ENCODE assay signal across 9 mouse cellular contexts in genomic region chrX:169969337-169969736, GRCm38 (mm10).
"Had no signal": no experiment of that assay in that cellular context is flagged by ENCODE, and none has a peak within 500 bp of the region (broad histone marks: within the 10 kb centered on the region; RNA-seq: fewer than 3 reads in every experiment).

No protein-coding gene starts in this region.

- H3K27ac ChIP-seq: left cerebral cortex, adult 2 months; liver, embryonic 13.5 days had no signal

- H3K27me3 ChIP-seq: liver, embryonic 13.5 days had no signal

- H3K4me1 ChIP-seq: liver, embryonic 13.5 days had no signal

- H3K4me2 ChIP-seq: liver, embryonic 13.5 days; midbrain, embryonic 11.5 days had no signal

- DNase-seq: kidney, postnatal 25 days; layer of hippocampus, postnatal 36 days; liver, embryonic 13.5 days; lung, adult 2 months; lung, postnatal 14 days; midbrain, embryonic 14.5 days; thymus, postnatal 25 days had no signal

- H3K4me3 ChIP-seq: left cerebral cortex, adult 2 months; liver, embryonic 13.5 days had no signal

- H3K9ac ChIP-seq: liver, embryonic 13.5 days had no signal
